Mouse (Mus musculus): ENCODE results near the gene Fmnl3.

The Fmnl3 gene

GRCm38 (mm10) chr15:99364022-99364530, 6.2 kb downstream of the Fmnl3 start:
- Histone ChIP-seq H3K9me3 (ENCODE audit: low read length) (no peaks in the 10 kb centered on the region), H3K4me1 (replicated peaks; ENCODE audit: low read depth, low read length) (peaks cover 31% of the 10 kb centered on the region), H3K36me3 (ENCODE audit: insufficient read depth, low read length) (no peaks in the 10 kb centered on the region), H3K4me3 (replicated peaks; ENCODE audit: low read length) (no peak overlapping the region), H3K27me3 (ENCODE audit: insufficient read depth, low read length) (peaks cover 11% of the 10 kb centered on the region)
- TF ChIP-seq CTCF (conservative IDR thresholded peaks at IDR 0.05; ENCODE audit: low read length) (no peak), POU5F1 (IDR thresholded peaks at IDR 0.05; ENCODE audit: borderline replicate concordance, low read length) (no peak), NANOG (IDR thresholded peaks at IDR 0.05; ENCODE audit: borderline replicate concordance, low read length) (no peak)

- TF ChIP-seq POU5F1 (IDR thresholded peaks at IDR 0.05; ENCODE audit: borderline replicate concordance, low read length) (no peak), CTCF (conservative IDR thresholded peaks at IDR 0.05; ENCODE audit: low read length) (no peak), NANOG (IDR thresholded peaks at IDR 0.05; ENCODE audit: borderline replicate concordance, low read length) (no peak)
- no peak overlapping the region for H3K4me3 ChIP-seq (replicated peaks; ENCODE audit: low read length)
- H3K9me3 ChIP-seq (ENCODE audit: low read length), result no peaks in the 10 kb centered on the region
- no peaks in the 10 kb centered on the region for H3K27me3 ChIP-seq (ENCODE audit: insufficient read depth, low read length)
- peaks cover 18% of the 10 kb centered on the region for H3K4me1 ChIP-seq (replicated peaks; ENCODE audit: low read depth, low read length)
- no peaks in the 10 kb centered on the region for H3K36me3 ChIP-seq (ENCODE audit: insufficient read depth, low read length)
Measured at GRCm38 (mm10) chr15:99358952-99359351, 11.3 kb downstream of the Fmnl3 start.

- no peak for TF ChIP-seq POU5F1 (IDR thresholded peaks at IDR 0.05; ENCODE audit: borderline replicate concordance, low read length)
- no peak for TF ChIP-seq CTCF (conservative IDR thresholded peaks at IDR 0.05; ENCODE audit: low read length)
- TF ChIP-seq NANOG (IDR thresholded peaks at IDR 0.05; ENCODE audit: borderline replicate concordance, low read length), result no peak
- Histone ChIP-seq H3K9me3 (ENCODE audit: low read length) (no peaks in the 10 kb centered on the region), H3K4me1 (replicated peaks; ENCODE audit: low read depth, low read length) (peaks cover 14% of the 10 kb centered on the region), H3K27me3 (ENCODE audit: insufficient read depth, low read length) (no peaks in the 10 kb centered on the region), H3K36me3 (ENCODE audit: insufficient read depth, low read length) (no peaks in the 10 kb centered on the region), H3K4me3 (replicated peaks; ENCODE audit: low read length) (no peak overlapping the region)
Measured at GRCm38 (mm10) chr15:99356462-99356861, 13.8 kb downstream of the Fmnl3 start.

- H3K27me3 ChIP-seq (ENCODE audit: insufficient read depth, low read length), result no peaks in the 10 kb centered on the region
- no peak overlapping the region for H3K4me3 ChIP-seq (replicated peaks; ENCODE audit: low read length)
- H3K4me1 ChIP-seq (replicated peaks; ENCODE audit: low read depth, low read length), result peaks cover 21% of the 10 kb centered on the region
- no peaks in the 10 kb centered on the region for H3K36me3 ChIP-seq (ENCODE audit: insufficient read depth, low read length)
- TF ChIP-seq CTCF (conservative IDR thresholded peaks at IDR 0.05; ENCODE audit: low read length) (no peak), POU5F1 (IDR thresholded peaks at IDR 0.05; ENCODE audit: borderline replicate concordance, low read length) (no peak), NANOG (IDR thresholded peaks at IDR 0.05; ENCODE audit: borderline replicate concordance, low read length) (no peak)
- H3K9me3 ChIP-seq (ENCODE audit: low read length), result no peaks in the 10 kb centered on the region
Measured at GRCm38 (mm10) chr15:99355660-99356059, 14.6 kb downstream of the Fmnl3 start.

- H3K27me3 ChIP-seq (ENCODE audit: insufficient read depth, low read length), result no peaks in the 10 kb centered on the region
- no peak overlapping the region for H3K4me3 ChIP-seq (replicated peaks; ENCODE audit: low read length)
- H3K36me3 ChIP-seq (ENCODE audit: insufficient read depth, low read length), result no peaks in the 10 kb centered on the region
- H3K4me1 ChIP-seq (replicated peaks; ENCODE audit: low read depth, low read length), result peaks cover 33% of the 10 kb centered on the region
- H3K9me3 ChIP-seq (ENCODE audit: low read length), result no peaks in the 10 kb centered on the region
- no peak for TF ChIP-seq CTCF (conservative IDR thresholded peaks at IDR 0.05; ENCODE audit: low read length)
- TF ChIP-seq POU5F1 (IDR thresholded peaks at IDR 0.05; ENCODE audit: borderline replicate concordance, low read length), result no peak
- TF ChIP-seq NANOG (IDR thresholded peaks at IDR 0.05; ENCODE audit: borderline replicate concordance, low read length), result no peak
Measured at GRCm38 (mm10) chr15:99352306-99352705, 18.0 kb downstream of the Fmnl3 start.

GRCm38 (mm10) chr15:99351610-99352009, 18.7 kb downstream of the Fmnl3 start:
- no peaks in the 10 kb centered on the region for H3K27me3 ChIP-seq (ENCODE audit: insufficient read depth, low read length)
- H3K4me1 ChIP-seq (replicated peaks; ENCODE audit: low read depth, low read length), result peaks cover 26% of the 10 kb centered on the region
- no peaks in the 10 kb centered on the region for H3K36me3 ChIP-seq (ENCODE audit: insufficient read depth, low read length)
- H3K4me3 ChIP-seq (replicated peaks; ENCODE audit: low read length), result no peak overlapping the region
- H3K9me3 ChIP-seq (ENCODE audit: low read length), result no peaks in the 10 kb centered on the region
- no peak for TF ChIP-seq CTCF (conservative IDR thresholded peaks at IDR 0.05; ENCODE audit: low read length)
- TF ChIP-seq NANOG (IDR thresholded peaks at IDR 0.05; ENCODE audit: borderline replicate concordance, low read length), result no peak
- TF ChIP-seq POU5F1 (IDR thresholded peaks at IDR 0.05; ENCODE audit: borderline replicate concordance, low read length), result no peak

- peaks cover 35% of the 10 kb centered on the region for H3K4me1 ChIP-seq (replicated peaks; ENCODE audit: low read depth, low read length)
- no peak overlapping the region for H3K4me3 ChIP-seq (replicated peaks; ENCODE audit: low read length)
- no peaks in the 10 kb centered on the region for H3K27me3 ChIP-seq (ENCODE audit: insufficient read depth, low read length)
- H3K36me3 ChIP-seq (ENCODE audit: insufficient read depth, low read length), result no peaks in the 10 kb centered on the region
- no peaks in the 10 kb centered on the region for H3K9me3 ChIP-seq (ENCODE audit: low read length)
- TF ChIP-seq CTCF (conservative IDR thresholded peaks at IDR 0.05; ENCODE audit: low read length) (no peak), NANOG (IDR thresholded peaks at IDR 0.05; ENCODE audit: borderline replicate concordance, low read length) (no peak), POU5F1 (IDR thresholded peaks at IDR 0.05; ENCODE audit: borderline replicate concordance, low read length) (no peak)
Measured at GRCm38 (mm10) chr15:99344961-99345360, 25.3 kb downstream of the Fmnl3 start.

GRCm38 (mm10) chr15:99344148-99344870, 26.0 kb downstream of the Fmnl3 start:
- H3K4me1 ChIP-seq (replicated peaks; ENCODE audit: low read depth, low read length), result peaks cover 33% of the 10 kb centered on the region
- H3K9me3 ChIP-seq (ENCODE audit: low read length), result no peaks in the 10 kb centered on the region
- no peaks in the 10 kb centered on the region for H3K36me3 ChIP-seq (ENCODE audit: insufficient read depth, low read length)
- no peak overlapping the region for H3K4me3 ChIP-seq (replicated peaks; ENCODE audit: low read length)
- TF ChIP-seq POU5F1 (IDR thresholded peaks at IDR 0.05; ENCODE audit: borderline replicate concordance, low read length), result no peak
- no peaks in the 10 kb centered on the region for H3K27me3 ChIP-seq (ENCODE audit: insufficient read depth, low read length)
